Mouse (Mus musculus) CH12.LX (cell line): Measurements from ENCODE around the gene Sema6d. TPM values are rescaled to one million over a fixed set of nuclear protein-coding genes. Genes with fewer than 3 reads are reported as not detected.

ENCODE experiments used
- DNase-seq: peaks from one replicate; pipeline ENCODE4 v3.0.0-alpha.2; 2013; ENCODE audit errors: extremely low read depth
- H3K27ac ChIP-seq: 2 replicates; pipeline ENCODE4 v1.5.1; 2012; ENCODE audit warnings: low read depth, mild to moderate bottlenecking, control low read depth, moderate library complexity; ENCODE audit not compliant: insufficient read depth
- H3K27me3 ChIP-seq: replicated peaks from 2 replicates; pipeline ENCODE3; 2012; ENCODE audit warnings: inconsistent platforms
- H3K36me3 ChIP-seq, 2 experiments: replicated peaks in 1 of 2; 2 replicates each; pipeline versions ENCODE3 to v1.6.1; 2012; ENCODE audit warnings: inconsistent platforms in 1 of 2, low read length in 1 of 2, mild to moderate bottlenecking in 1 of 2, mixed read lengths in 1 of 2, moderate library complexity in 1 of 2; ENCODE audit not compliant: control insufficient read depth in 1 of 2, insufficient read depth in 1 of 2
- H3K4me1 ChIP-seq, 2 experiments: 2 replicates each; pipeline ENCODE4 v1.6.1; 2012; ENCODE audit warnings: inconsistent platforms in 1 of 2, moderate library complexity in 1 of 2; ENCODE audit not compliant: insufficient read depth in 2 of 2, control insufficient read depth in 1 of 2
- H3K4me2 ChIP-seq: 2 replicates; pipeline ENCODE4 v1.6.1; 2012; ENCODE audit warnings: low read depth, mild to moderate bottlenecking, control low read depth; ENCODE audit not compliant: poor library complexity, insufficient read depth, severe bottlenecking
- H3K4me3 ChIP-seq, 3 experiments: fragments of 150-350 bp in 1 of 3; sonication (generic) in 1 of 3; replicated peaks in 1 of 3; 2 replicates each; pipeline versions ENCODE3 to v1.5.1; 2011 to 2012; ENCODE audit warnings: low read depth in 2 of 3, low read length in 2 of 3, mild to moderate bottlenecking in 2 of 3, moderate library complexity in 2 of 3, control low read depth in 1 of 3, improper control_type of control experiment in 1 of 3, inconsistent platforms in 1 of 3, mixed read lengths in 1 of 3; ENCODE audit not compliant: poor library complexity in 1 of 3
- H3K79me2 ChIP-seq: replicated peaks from 2 replicates; pipeline ENCODE4 v1.6.1; 2012; ENCODE audit warnings: mild to moderate bottlenecking, moderate library complexity; ENCODE audit not compliant: control insufficient read depth, poor library complexity, insufficient read depth, severe bottlenecking; ENCODE audit errors: extremely low read depth
- H3K9ac ChIP-seq: 2 replicates; pipeline ENCODE4 v1.6.1; 2012; ENCODE audit warnings: low read depth, mild to moderate bottlenecking, control low read depth, moderate library complexity; ENCODE audit not compliant: insufficient read depth
- H3K9me3 ChIP-seq: replicated peaks from 2 replicates; pipeline ENCODE3; 2012; ENCODE audit warnings: low read length, inconsistent platforms, mixed read lengths
- BHLHE40 ChIP-seq: IDR thresholded peaks from 2 replicates; pipeline ENCODE4 v1.6.1; 2011; ENCODE audit warnings: mild to moderate bottlenecking, low read depth, low read length, improper control_type of control experiment
- CHD2 ChIP-seq: IDR thresholded peaks from 2 replicates; pipeline ENCODE4 v1.6.1; 2011; ENCODE audit warnings: low read length, improper control_type of control experiment
- CTCF ChIP-seq, 2 experiments: IDR thresholded peaks in 1 of 2; conservative IDR thresholded peaks in 1 of 2; 2 replicates each; pipeline ENCODE4 v1.5.1; 2011 to 2012; ENCODE audit warnings: low read depth in 2 of 2, low read length in 2 of 2, improper control_type of control experiment in 1 of 2, inconsistent platforms in 1 of 2, mild to moderate bottlenecking in 1 of 2, moderate library complexity in 1 of 2
- EP300 ChIP-seq: IDR thresholded peaks from 2 replicates; pipeline ENCODE4 v1.6.1; 2011; ENCODE audit warnings: low read length, improper control_type of control experiment
- ETS1 ChIP-seq: conservative IDR thresholded peaks from 2 replicates; pipeline ENCODE4 v1.6.1; 2012; ENCODE audit warnings: low read depth, mild to moderate bottlenecking, inconsistent platforms, low read length, improper control_type of control experiment, moderate library complexity
- HCFC1 ChIP-seq: IDR thresholded peaks from 2 replicates; pipeline ENCODE4 v1.6.1; 2012; ENCODE audit warnings: low read depth, mild to moderate bottlenecking, inconsistent platforms, low read length, improper control_type of control experiment
- IRF4 ChIP-seq: IDR thresholded peaks from 2 replicates; pipeline ENCODE4 v1.6.1; 2014; ENCODE audit warnings: low read depth, mild to moderate bottlenecking, inconsistent platforms, low read length, improper control_type of control experiment
- JUN ChIP-seq: IDR thresholded peaks from 2 replicates; pipeline ENCODE4 v1.6.1; 2011; ENCODE audit warnings: low read depth, mild to moderate bottlenecking, low read length, improper control_type of control experiment, moderate library complexity; ENCODE audit not compliant: insufficient read depth
- JUND ChIP-seq: conservative IDR thresholded peaks from 2 replicates; pipeline ENCODE4 v1.6.1; 2011; ENCODE audit warnings: low read depth, low read length, improper control_type of control experiment
- KAT2A ChIP-seq: IDR thresholded peaks from 2 replicates; pipeline ENCODE4 v1.6.1; 2012; ENCODE audit warnings: low read length, improper control_type of control experiment, inconsistent platforms; ENCODE audit not compliant: insufficient replicate concordance
- MAZ ChIP-seq: IDR thresholded peaks from 2 replicates; pipeline ENCODE4 v1.6.1; 2012; ENCODE audit warnings: low read depth, mild to moderate bottlenecking, inconsistent platforms, low read length, improper control_type of control experiment, moderate library complexity
- MEF2A ChIP-seq: IDR thresholded peaks from 2 replicates; pipeline ENCODE4 v1.6.1; 2014; ENCODE audit warnings: low read depth, mild to moderate bottlenecking, inconsistent platforms, low read length, improper control_type of control experiment, borderline replicate concordance
- MXI1 ChIP-seq: IDR thresholded peaks from 2 replicates; pipeline ENCODE4 v1.6.1; 2011; ENCODE audit warnings: mild to moderate bottlenecking, low read depth, low read length, improper control_type of control experiment
- MYC ChIP-seq: IDR thresholded peaks from 2 replicates; pipeline ENCODE4 v1.6.1; 2011; ENCODE audit warnings: low read depth, mild to moderate bottlenecking, improper control_type of control experiment, low read length
- NELFE ChIP-seq: IDR thresholded peaks from 2 replicates; pipeline ENCODE4 v1.6.1; 2011; ENCODE audit warnings: low read depth, low read length, improper control_type of control experiment
- NRF1 ChIP-seq: IDR thresholded peaks from 2 replicates; pipeline ENCODE4 v1.6.1; 2014; ENCODE audit warnings: low read depth, mild to moderate bottlenecking, inconsistent platforms, low read length, improper control_type of control experiment, moderate library complexity
- POLR2AphosphoS2 ChIP-seq: IDR thresholded peaks from 2 replicates; pipeline ENCODE4 v1.6.1; 2011; ENCODE audit warnings: low read depth, low read length, improper control_type of control experiment
- RAD21 ChIP-seq: IDR thresholded peaks from 2 replicates; pipeline ENCODE4 v1.6.1; 2011; ENCODE audit warnings: low read depth, mild to moderate bottlenecking, low read length, improper control_type of control experiment, moderate library complexity
- SIN3A ChIP-seq: IDR thresholded peaks from 2 replicates; pipeline ENCODE4 v1.6.1; 2012; ENCODE audit warnings: low read length, improper control_type of control experiment, inconsistent platforms
- SMC3 ChIP-seq: IDR thresholded peaks from 2 replicates; pipeline ENCODE4 v1.6.1; 2011; ENCODE audit warnings: low read depth, low read length, improper control_type of control experiment
- TBP ChIP-seq: conservative IDR thresholded peaks from 2 replicates; pipeline ENCODE4 v1.6.1; 2011; ENCODE audit warnings: low read depth, low read length, improper control_type of control experiment
- TCF12 ChIP-seq: IDR thresholded peaks from 2 replicates; pipeline ENCODE4 v1.6.1; 2014; ENCODE audit warnings: low read depth, mild to moderate bottlenecking, inconsistent platforms, low read length, improper control_type of control experiment
- UBTF ChIP-seq: IDR thresholded peaks from 2 replicates; pipeline ENCODE4 v1.6.1; 2012; ENCODE audit warnings: low read depth, mild to moderate bottlenecking, inconsistent platforms, low read length, improper control_type of control experiment, moderate library complexity
- USF1 ChIP-seq: IDR thresholded peaks from 2 replicates; pipeline ENCODE4 v1.6.1; 2014; ENCODE audit warnings: low read depth, mild to moderate bottlenecking, inconsistent platforms, low read length, improper control_type of control experiment
- ZC3H11A ChIP-seq: IDR thresholded peaks from 2 replicates; pipeline ENCODE4 v1.6.1; 2012; ENCODE audit warnings: low read depth, mild to moderate bottlenecking, inconsistent platforms, low read length, improper control_type of control experiment
- ZKSCAN1 ChIP-seq: IDR thresholded peaks from 2 replicates; pipeline ENCODE4 v1.6.1; 2012; ENCODE audit warnings: low read depth, inconsistent platforms, low read length, improper control_type of control experiment, borderline replicate concordance
- ZMIZ1 ChIP-seq: IDR thresholded peaks from 2 replicates; pipeline ENCODE4 v1.6.1; 2012; ENCODE audit warnings: low read depth, mild to moderate bottlenecking, inconsistent platforms, low read length, improper control_type of control experiment
- dilution Hi-C: fragments of 300-500 bp; cut with MboI; formaldehyde crosslinking; loops from 2 replicates; pipeline ENCODE4 v1.14.3; 2020; ENCODE audit warnings: low sequenced_read_pairs; ENCODE audit not compliant: extremely low pct_unique_long_range_greater_than_20kb, extremely low pct_ligation_motif_present
- in situ Hi-C: fragments of 300-500 bp; cut with MboI; formaldehyde crosslinking; loops from 3 replicates; pipeline ENCODE4 v1.14.3; 2019; ENCODE audit warnings: low sequenced_read_pairs, low pct_ligation_motif_present, low pct_unique_long_range_greater_than_20kb, mixed read lengths
- polyA plus RNA-seq: library from polyadenylated mRNA; unstranded; fragments of >175 nt; gene quantifications from 2 replicates; pipeline ENCODE4 v1.2.1, GENCODE M21; 2012; ENCODE audit warnings: low read depth; ENCODE audit not compliant: insufficient read length
- total RNA-seq, 2 experiments: library from RNA; depleted of rRNA; stranded (reverse); fragments of 300-350 nt in 1 of 2; fragments of >200 nt in 1 of 2; gene quantifications; 2 replicates each; pipeline ENCODE4 v1.2.3; 2012 to 2014

The Sema6d gene
- total and polyA plus RNA-seq, 3 experiments: not detected

- in situ Hi-C loops: no loop called here
Observed at GRCm38 (mm10) chr2:124634400-124634998, 544.7 kb downstream of the Sema6d start.

DNA sequence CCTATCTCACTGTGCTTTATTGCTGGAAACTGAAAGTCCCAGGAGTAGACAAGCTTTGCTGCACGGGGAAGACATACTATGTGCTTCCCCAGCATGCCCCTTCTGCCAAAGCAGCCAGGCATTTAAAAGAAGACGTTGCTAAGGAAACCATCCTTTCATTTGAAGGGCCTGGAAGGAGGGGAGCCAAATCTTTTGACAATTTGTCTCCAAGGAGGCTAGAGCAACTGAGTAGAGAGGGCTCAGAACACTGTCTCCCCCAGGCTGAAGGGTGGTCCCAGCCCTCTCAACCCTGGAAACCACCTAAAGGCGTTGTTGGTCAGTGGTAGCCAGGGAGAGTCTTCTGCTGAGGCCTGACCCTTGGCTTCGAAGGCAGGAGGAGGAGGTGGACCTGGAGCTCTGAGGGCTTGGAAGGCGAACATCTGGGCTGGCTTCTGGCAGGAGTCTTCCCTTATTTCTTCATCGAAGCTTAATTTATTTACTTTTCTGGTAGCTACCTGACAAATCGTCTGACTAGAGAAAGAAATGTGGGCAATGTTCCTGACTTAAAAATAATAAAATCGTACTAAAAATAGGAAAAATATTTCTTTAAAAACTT is 545.6 kb downstream of the Sema6d start:
- H3K4me1 ChIP-seq: no peaks in the 10 kb centered on the region
- no peak overlapping the region for H3K4me2 ChIP-seq
- H3K79me2 ChIP-seq: no peaks in the 10 kb centered on the region
- dilution Hi-C loops (no loop called here), in situ Hi-C loops (no loop called here)
- no peaks in the 10 kb centered on the region for H3K36me3 ChIP-seq
- DNase-seq: no peak
- no peak overlapping the region for H3K4me3 ChIP-seq
- H3K9ac ChIP-seq: no peak overlapping the region
- TF ChIP-seq MXI1: no peak
- TF ChIP-seq KAT2A: no peak
- no peak for TF ChIP-seq USF1
- no peak for TF ChIP-seq EP300
- no peak for TF ChIP-seq BHLHE40
- no peak for TF ChIP-seq JUN
- TF ChIP-seq ETS1: no peak
- no peak for TF ChIP-seq SIN3A
- no peak for TF ChIP-seq CTCF (conservative IDR thresholded peaks at IDR 0.05 in 1 of 2, IDR thresholded peaks at IDR 0.05 in 1 of 2; ENCODE audit: low read depth in 2 of 2, low read length in 2 of 2)
- TF ChIP-seq ZMIZ1: no peak
- TF ChIP-seq CHD2: no peak
- TF ChIP-seq NELFE: no peak
- TF ChIP-seq UBTF: no peak
- TF ChIP-seq TBP: no peak
- no peak for TF ChIP-seq JUND
- TF ChIP-seq TCF12: no peak
- no peak for TF ChIP-seq ZC3H11A
- TF ChIP-seq ZKSCAN1: no peak
- TF ChIP-seq MAZ: no peak
- TF ChIP-seq POLR2AphosphoS2: no peak
- no peak overlapping the region for H3K27ac ChIP-seq
- H3K9me3 ChIP-seq: peaks cover 88% of the 10 kb centered on the region
- no peaks in the 10 kb centered on the region for H3K27me3 ChIP-seq

More at GRCm38 (mm10) chr2:124634400-124634998, 544.7 kb downstream of the Sema6d start:
- H3K9me3 ChIP-seq: peaks cover 80% of the 10 kb centered on the region
- H3K36me3 ChIP-seq: no peaks in the 10 kb centered on the region
- no peaks in the 10 kb centered on the region for H3K27me3 ChIP-seq
- H3K9ac ChIP-seq: no peak overlapping the region
- dilution Hi-C loops: no loop called here
- no peak for DNase-seq
- H3K79me2 ChIP-seq: no peaks in the 10 kb centered on the region
- TF ChIP-seq UBTF (no peak), CHD2 (no peak), RAD21 (no peak), ZC3H11A (no peak), JUN (no peak), ZMIZ1 (no peak), SMC3 (no peak), IRF4 (no peak), NRF1 (no peak), KAT2A (no peak), SIN3A (no peak), MYC (no peak), HCFC1 (no peak), JUND (no peak), ZKSCAN1 (no peak), MEF2A (no peak), TBP (no peak)
- no peaks in the 10 kb centered on the region for H3K4me1 ChIP-seq
- no peak overlapping the region for H3K27ac ChIP-seq
- H3K4me3 ChIP-seq: no peak overlapping the region
- no peak overlapping the region for H3K4me2 ChIP-seq
